Mouse (Mus musculus): ENCODE data around the gene Tdgf1. TPM values are rescaled to one million over a fixed set of nuclear protein-coding genes. Genes with fewer than 3 reads are reported as not detected.

Gene Tdgf1
- total and polyA plus RNA-seq, 3 experiments: not detected

DNA sequence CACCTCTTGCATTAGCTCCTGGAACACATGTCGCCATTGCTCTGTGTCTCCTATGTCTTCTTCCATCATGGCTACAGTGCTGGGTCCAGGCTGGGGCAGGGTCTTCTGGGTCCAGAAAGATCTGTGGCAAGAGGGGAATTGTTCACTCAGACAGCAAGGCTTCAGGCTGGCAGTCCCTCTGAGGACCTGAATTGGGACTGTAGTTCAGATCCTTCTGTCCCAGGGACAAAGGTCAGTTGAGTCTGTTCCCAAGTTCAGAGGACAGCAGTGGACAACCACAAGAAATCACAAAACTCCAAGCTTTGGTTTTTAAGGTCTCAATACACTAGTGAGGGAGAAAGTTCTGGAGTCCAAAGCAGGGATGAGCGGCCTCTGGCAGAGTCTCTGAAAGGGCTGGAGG, 43.6 kb upstream of the Tdgf1 start:
- H3K4me3 ChIP-seq (replicated peaks in 1 of 3; ENCODE audit: low read depth in 2 of 3, low read length in 2 of 3, poor library complexity in 1 of 3): no peak overlapping the region
- TF ChIP-seq KAT2A (IDR thresholded peaks at IDR 0.05; ENCODE audit: insufficient replicate concordance, low read length) (no peak), RAD21 (IDR thresholded peaks at IDR 0.05; ENCODE audit: low read depth, low read length) (no peak)
- no peak overlapping the region for H3K4me2 ChIP-seq (ENCODE audit: insufficient read depth, low read depth, poor library complexity, severe bottlenecking)
- DNase-seq (ENCODE audit: extremely low read depth): no peak
- no peaks in the 10 kb centered on the region for H3K79me2 ChIP-seq (replicated peaks; ENCODE audit: control insufficient read depth, extremely low read depth, insufficient read depth, poor library complexity, severe bottlenecking)
- dilution Hi-C loops (cut with MboI; ENCODE audit: extremely low pct_ligation_motif_present, extremely low pct_unique_long_range_greater_than_20kb, low sequenced_read_pairs) (no loop called here), in situ Hi-C loops (cut with MboI; ENCODE audit: low pct_ligation_motif_present, low pct_unique_long_range_greater_than_20kb, low sequenced_read_pairs) (no loop called here)
- H3K4me1 ChIP-seq (ENCODE audit: control insufficient read depth in 1 of 2, insufficient read depth in 2 of 2): peaks cover 0 to 11% of the 10 kb centered on the region in 2 experiments; a peak in 2 of 4 replicates
- peaks cover 4% of the 10 kb centered on the region for H3K27me3 ChIP-seq (replicated peaks)
- no peak overlapping the region for H3K27ac ChIP-seq (ENCODE audit: insufficient read depth, low read depth)
- H3K36me3 ChIP-seq (replicated peaks in 1 of 2; ENCODE audit: control insufficient read depth in 1 of 2, insufficient read depth in 1 of 2, low read length in 1 of 2): no peaks in the 10 kb centered on the region
- H3K9ac ChIP-seq (ENCODE audit: insufficient read depth, low read depth): no peak overlapping the region
- peaks cover 8% of the 10 kb centered on the region for H3K9me3 ChIP-seq (replicated peaks; ENCODE audit: low read length)

GRCm38 (mm10) chr9:110989141-110989540, 43.2 kb upstream of the Tdgf1 start:
- H3K9ac ChIP-seq (ENCODE audit: insufficient read depth, low read depth): no peak overlapping the region
- H3K79me2 ChIP-seq (replicated peaks; ENCODE audit: control insufficient read depth, extremely low read depth, insufficient read depth, poor library complexity, severe bottlenecking): no peaks in the 10 kb centered on the region
- dilution Hi-C loops (cut with MboI; ENCODE audit: extremely low pct_ligation_motif_present, extremely low pct_unique_long_range_greater_than_20kb, low sequenced_read_pairs): no loop called here
- no peak for DNase-seq (ENCODE audit: extremely low read depth)
- no peak overlapping the region for H3K27ac ChIP-seq (ENCODE audit: insufficient read depth, low read depth)
- H3K4me1 ChIP-seq (ENCODE audit: control insufficient read depth in 1 of 2, insufficient read depth in 2 of 2): peaks cover 0 to 8% of the 10 kb centered on the region in 2 experiments; a peak in 2 of 4 replicates
- H3K4me2 ChIP-seq (ENCODE audit: insufficient read depth, low read depth, poor library complexity, severe bottlenecking): no peak overlapping the region
- TF ChIP-seq POLR2A (IDR thresholded peaks at IDR 0.05; ENCODE audit: low read depth, low read length): no peak
- TF ChIP-seq ZNF384 (IDR thresholded peaks at IDR 0.05; ENCODE audit: low read depth, low read length): no peak
- TF ChIP-seq ZC3H11A (IDR thresholded peaks at IDR 0.05; ENCODE audit: low read depth, low read length): no peak
- no peak for TF ChIP-seq RAD21 (IDR thresholded peaks at IDR 0.05; ENCODE audit: low read depth, low read length)
- TF ChIP-seq PAX5 (IDR thresholded peaks at IDR 0.05; ENCODE audit: low read length): no peak
- H3K36me3 ChIP-seq (replicated peaks in 1 of 2; ENCODE audit: control insufficient read depth in 1 of 2, insufficient read depth in 1 of 2, low read length in 1 of 2): no peaks in the 10 kb centered on the region
- peaks cover 4% of the 10 kb centered on the region for H3K27me3 ChIP-seq (replicated peaks)
- H3K4me3 ChIP-seq (replicated peaks in 1 of 3; ENCODE audit: low read depth in 2 of 3, low read length in 2 of 3, poor library complexity in 1 of 3): no peak overlapping the region
- H3K9me3 ChIP-seq (replicated peaks; ENCODE audit: low read length): peaks cover 8% of the 10 kb centered on the region
- in situ Hi-C loops (cut with MboI; ENCODE audit: low pct_ligation_motif_present, low pct_unique_long_range_greater_than_20kb, low sequenced_read_pairs): no loop called here

- Histone ChIP-seq H3K79me2 (replicated peaks; ENCODE audit: control insufficient read depth, extremely low read depth, insufficient read depth, poor library complexity, severe bottlenecking) (no peaks in the 10 kb centered on the region), H3K4me1 (ENCODE audit: control insufficient read depth in 1 of 2, insufficient read depth in 2 of 2) (no peaks in the 10 kb centered on the region), H3K4me3 (replicated peaks in 1 of 3; ENCODE audit: low read depth in 2 of 3, low read length in 2 of 3, poor library complexity in 1 of 3) (no peak overlapping the region), H3K27ac (ENCODE audit: insufficient read depth, low read depth) (no peak overlapping the region), H3K9ac (ENCODE audit: insufficient read depth, low read depth) (no peak overlapping the region), H3K4me2 (ENCODE audit: insufficient read depth, low read depth, poor library complexity, severe bottlenecking) (no peak overlapping the region), H3K27me3 (replicated peaks) (peaks cover 4% of the 10 kb centered on the region), H3K36me3 (replicated peaks in 1 of 2; ENCODE audit: control insufficient read depth in 1 of 2, insufficient read depth in 1 of 2, low read length in 1 of 2) (no peaks in the 10 kb centered on the region), H3K9me3 (replicated peaks; ENCODE audit: low read length) (peaks cover 8% of the 10 kb centered on the region)
- dilution Hi-C loops (cut with MboI; ENCODE audit: extremely low pct_ligation_motif_present, extremely low pct_unique_long_range_greater_than_20kb, low sequenced_read_pairs) (no loop called here), in situ Hi-C loops (cut with MboI; ENCODE audit: low pct_ligation_motif_present, low pct_unique_long_range_greater_than_20kb, low sequenced_read_pairs) (no loop called here)
- DNase-seq (ENCODE audit: extremely low read depth): no peak
- TF ChIP-seq IRF4 (IDR thresholded peaks at IDR 0.05; ENCODE audit: low read depth, low read length): no peak
- no peak for TF ChIP-seq MYC (IDR thresholded peaks at IDR 0.05; ENCODE audit: low read depth, low read length)
- no peak for TF ChIP-seq USF2 (conservative IDR thresholded peaks at IDR 0.05; ENCODE audit: low read depth, low read length)
- no peak for TF ChIP-seq ELF1 (IDR thresholded peaks at IDR 0.05; ENCODE audit: low read depth, low read length)
- TF ChIP-seq NRF1 (IDR thresholded peaks at IDR 0.05; ENCODE audit: low read depth, low read length): no peak
- no peak for TF ChIP-seq ZNF384 (IDR thresholded peaks at IDR 0.05; ENCODE audit: low read depth, low read length)
- no peak for TF ChIP-seq CHD1 (IDR thresholded peaks at IDR 0.05; ENCODE audit: low read depth, low read length)
- no peak for TF ChIP-seq ZC3H11A (IDR thresholded peaks at IDR 0.05; ENCODE audit: low read depth, low read length)
- no peak for TF ChIP-seq TCF12 (IDR thresholded peaks at IDR 0.05; ENCODE audit: low read depth, low read length)
- TF ChIP-seq ETS1 (conservative IDR thresholded peaks at IDR 0.05; ENCODE audit: low read depth, low read length): no peak
- no peak for TF ChIP-seq MEF2A (IDR thresholded peaks at IDR 0.05; ENCODE audit: borderline replicate concordance, low read depth, low read length)
- no peak for TF ChIP-seq GABPA (IDR thresholded peaks at IDR 0.05; ENCODE audit: insufficient replicate concordance, low read depth, low read length)
These were observed 42.1 kb upstream of the Tdgf1 start for GRCm38 (mm10) chr9:110988078-110988477.

Data from CH12.LX (cell line).